Mouse (Mus musculus): ENCODE results near the gene Olfr223.

DNA sequence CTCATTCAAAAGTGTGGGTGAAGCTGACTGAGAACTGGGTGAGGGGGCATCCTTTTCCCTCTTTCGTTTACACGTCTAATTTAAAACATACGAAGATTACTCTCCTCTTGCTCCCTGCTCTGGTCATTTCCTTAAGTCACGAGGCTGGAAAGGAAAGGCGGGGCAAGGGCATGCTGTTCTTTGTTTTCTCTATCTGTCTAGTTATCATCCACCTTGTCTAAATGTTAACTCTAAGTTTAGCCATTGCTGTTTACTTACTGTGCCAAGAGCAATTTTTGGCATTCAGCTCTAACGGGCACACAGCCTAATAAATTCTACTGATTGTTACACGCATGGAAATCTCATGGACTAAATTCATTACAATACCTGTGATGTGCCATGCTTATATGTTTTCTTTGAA lies 6.1 kb upstream of the Olfr223 start:
- TF ChIP-seq CTCF (IDR thresholded peaks at IDR 0.05; ENCODE audit: borderline replicate concordance, control insufficient read depth, extremely low read depth, insufficient read depth, low read length, poor library complexity) (no peak), POLR2A (IDR thresholded peaks at IDR 0.05; ENCODE audit: control insufficient read depth, extremely low read depth, insufficient read depth, low read length, poor library complexity) (no peak)
